Mouse (Mus musculus) adrenal gland (tissue): ENCODE data around the gene 1700029P11Rik.

Experiments
- intact Hi-C: fragments of 180-260 bp; cut with DNase I; formaldehyde crosslinking; loops from one replicate; pipeline ENCODE4 v1.15.1; 2025
- long read RNA-seq, 2 experiments: library from polyadenylated mRNA; unstranded; transcript quantifications; one replicate each; pipeline ENCODE4 v2.0.0; 2020; ENCODE audit warnings: borderline replicate concordance in 1 of 2; ENCODE audit not compliant: insufficient replicate concordance in 1 of 2

The 1700029P11Rik gene
- long read RNA-seq, experiment 1, result 0 reads
- long read RNA-seq, experiment 2, result 0 reads

DNA sequence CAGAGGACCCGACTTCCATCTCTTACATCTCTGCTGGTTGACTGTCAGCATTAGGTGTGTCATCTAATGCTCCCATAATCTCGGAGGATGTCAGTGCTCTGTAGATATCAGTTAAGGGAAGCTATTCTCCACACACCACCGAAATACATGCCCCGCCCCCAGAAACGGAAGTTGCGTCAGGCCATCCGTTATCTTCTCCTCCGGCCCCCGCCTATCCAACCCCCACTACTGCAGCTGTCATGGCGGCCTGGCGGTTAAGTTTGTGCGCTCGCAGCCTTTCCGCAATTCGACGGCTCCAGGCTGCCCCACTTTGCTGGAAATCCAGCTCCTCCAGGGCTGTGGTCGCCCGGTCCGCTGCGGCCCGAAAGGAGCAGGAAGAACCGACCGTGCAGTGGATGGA is at the start of gene 1700029P11Rik:
1700029P11Rik (plus strand) TSS at position 220 of the 400 bp plus-strand sequence.
- intact Hi-C loops, result no loop called here

GRCm38 (mm10) chr15:81932951-81933470 is 47.3 kb upstream of the 1700029P11Rik start:
- intact Hi-C loops, result no loop called here

DNA sequence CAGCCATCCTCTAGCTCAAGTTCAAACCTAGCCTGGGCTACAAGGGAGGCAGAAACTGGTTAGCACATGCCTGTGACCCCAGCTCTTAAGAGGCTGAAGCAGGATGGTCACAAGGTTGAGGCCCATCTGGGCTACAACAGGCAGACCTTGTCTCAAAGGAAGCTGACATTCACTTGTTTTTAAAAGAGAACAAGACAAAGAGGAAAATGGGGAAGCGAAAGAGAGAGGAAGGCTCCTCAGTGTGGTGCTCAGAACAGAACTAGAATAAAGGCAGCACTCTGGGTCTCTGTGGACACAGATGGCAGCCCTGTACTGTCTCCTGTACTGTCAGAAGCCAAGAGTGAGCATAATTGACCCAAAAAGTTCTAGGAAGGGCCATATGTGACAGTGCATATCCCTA is 46.4 kb upstream of the 1700029P11Rik start:
- intact Hi-C loops, result no loop called here

GRCm38 (mm10) chr15:81935869-81936637 is 44.3 kb upstream of the 1700029P11Rik start:
- intact Hi-C loops, result no loop called here

GRCm38 (mm10) chr15:81936679-81937078 is 43.7 kb upstream of the 1700029P11Rik start, which contains the start of gene Csdc2:
Gene Csdc2 (plus strand): TSS chr15:81936759.
- intact Hi-C loops, result no loop called here

- intact Hi-C loops, result no loop called here
These were observed 43.0 kb upstream of the 1700029P11Rik start for GRCm38 (mm10) chr15:81937098-81937972.

- intact Hi-C loops, result loop anchor here (1.0 kb wide), 1 partner anchor 51 kb away; no protein-coding TSS in a partner anchor
These were observed 42.1 kb upstream of the 1700029P11Rik start for GRCm38 (mm10) chr15:81938246-81938645.

DNA sequence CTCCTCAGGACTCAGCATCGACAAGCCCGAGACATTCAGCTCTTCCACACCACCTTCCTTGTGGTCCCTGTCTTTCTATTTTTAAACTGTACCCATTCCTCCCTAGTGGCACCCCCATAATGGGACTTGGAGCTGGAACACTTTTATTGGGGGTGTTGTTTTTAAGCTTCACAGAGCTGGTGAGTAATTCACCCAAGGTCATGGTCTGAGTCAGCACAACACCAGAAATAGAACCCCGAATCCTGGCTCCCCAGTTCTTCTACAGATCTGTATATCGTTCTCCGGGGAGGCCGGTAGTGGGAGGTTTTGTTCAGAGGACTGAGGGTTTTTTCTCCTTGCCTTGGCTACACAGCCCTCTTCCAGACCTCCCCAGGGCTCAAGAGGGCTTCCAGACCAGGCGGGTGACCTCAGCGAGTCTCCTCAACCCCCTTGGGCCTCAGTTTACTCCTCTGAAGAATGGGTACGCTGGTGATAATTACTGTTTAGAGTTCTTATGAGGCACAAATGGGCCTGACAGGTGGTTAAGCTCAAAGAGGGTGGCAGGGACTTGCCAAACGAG is 41.1 kb upstream of the 1700029P11Rik start:
- intact Hi-C loops, result no loop called here

- intact Hi-C loops, result no loop called here
These were observed 40.6 kb upstream of the 1700029P11Rik start for GRCm38 (mm10) chr15:81939774-81940173.

DNA sequence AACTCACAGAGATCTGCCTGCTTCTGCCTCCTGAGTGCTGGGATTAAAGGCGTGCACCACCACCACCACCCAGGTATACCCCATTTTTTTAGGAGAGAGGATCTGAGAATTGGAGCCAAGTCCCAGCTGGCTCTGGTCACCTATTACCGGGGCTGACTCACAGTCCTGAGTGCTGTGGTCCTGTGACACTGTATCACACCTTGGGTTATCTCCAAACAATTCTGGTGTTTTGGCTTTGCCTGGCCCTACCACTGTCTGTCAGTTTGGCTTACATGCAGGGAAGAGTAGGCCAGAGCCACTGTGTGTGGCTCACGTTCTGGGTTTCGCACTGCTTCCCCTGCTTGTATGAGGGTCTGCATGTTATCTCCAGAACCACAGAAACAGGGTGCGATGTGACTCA is 40.1 kb upstream of the 1700029P11Rik start:
- intact Hi-C loops, result no loop called here

- intact Hi-C loops, result no loop called here
These were observed 39.3 kb upstream of the 1700029P11Rik start for GRCm38 (mm10) chr15:81941010-81941409.

- intact Hi-C loops, result no loop called here
These were observed 37.1 kb upstream of the 1700029P11Rik start for GRCm38 (mm10) chr15:81943176-81943749.

DNA sequence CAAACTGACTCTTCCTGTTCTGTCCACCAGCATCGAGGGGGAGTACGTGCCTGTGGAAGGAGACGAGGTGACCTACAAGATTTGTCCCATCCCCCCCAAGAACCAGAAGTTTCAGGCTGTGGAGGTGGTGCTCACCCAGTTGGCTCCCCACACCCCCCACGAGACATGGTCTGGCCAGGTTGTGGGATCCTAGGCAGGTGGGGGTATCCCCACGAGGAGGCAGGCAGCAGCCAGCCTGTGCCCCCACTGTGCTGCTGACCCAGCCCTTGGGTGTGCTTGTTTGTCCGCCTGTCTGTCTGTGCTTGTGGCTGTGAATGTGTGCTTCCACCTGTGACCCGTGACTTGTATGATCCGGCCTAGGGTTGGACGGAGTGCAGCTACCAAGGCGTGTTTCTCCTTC is 31.3 kb upstream of the 1700029P11Rik start:
- intact Hi-C loops, result no loop called here

DNA sequence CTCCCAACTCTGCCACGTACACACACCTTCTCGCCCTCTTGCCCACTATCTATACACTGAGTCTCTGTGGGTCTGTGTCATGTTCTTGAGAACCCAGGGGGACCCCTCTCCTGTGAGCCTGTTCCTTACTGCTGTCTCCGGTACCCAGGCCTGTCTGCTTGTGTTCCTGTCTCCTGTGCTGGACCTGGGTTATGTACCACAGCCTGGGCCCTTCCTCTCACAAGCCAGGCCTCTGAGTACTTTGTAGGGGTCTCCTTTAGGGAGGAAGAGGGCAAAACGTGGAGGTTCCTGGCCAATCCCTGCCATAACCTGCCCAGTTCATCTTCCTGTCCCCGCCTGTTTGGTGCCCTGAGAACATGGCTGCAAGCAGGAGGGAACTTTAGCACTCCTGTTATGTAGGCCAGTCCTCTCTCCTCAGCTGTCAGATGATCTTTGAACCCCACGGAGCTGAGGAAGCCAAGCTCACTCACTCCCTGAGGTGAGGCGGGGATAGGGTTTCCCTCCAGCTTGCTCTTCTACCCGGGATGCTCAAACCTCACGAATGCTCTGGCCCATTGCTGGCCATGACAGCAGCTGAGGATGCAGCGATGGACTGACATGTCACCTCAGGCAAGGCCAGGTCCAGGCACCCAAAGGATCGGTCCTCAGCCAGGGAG is 30.7 kb upstream of the 1700029P11Rik start:
- intact Hi-C loops, result no loop called here

DNA sequence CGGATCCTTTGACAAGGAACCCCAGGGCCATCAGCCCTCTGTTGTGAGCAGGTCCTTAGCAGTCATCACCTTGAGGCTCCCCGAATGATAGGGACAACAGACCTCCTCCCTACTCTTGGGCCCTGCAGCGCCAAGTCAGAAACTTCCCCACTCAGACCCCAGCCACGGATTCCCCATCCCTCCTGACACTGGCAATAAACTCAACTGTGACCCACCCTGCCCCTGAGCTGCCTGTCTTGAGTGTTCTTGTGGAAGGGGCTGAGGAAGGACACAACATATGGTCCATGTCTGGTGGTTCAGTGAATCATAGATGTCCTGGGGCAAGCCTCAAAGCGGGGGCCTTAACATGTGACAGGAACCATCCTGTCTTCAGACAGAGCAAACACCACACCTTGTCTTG is 29.6 kb upstream of the 1700029P11Rik start:
- intact Hi-C loops, result no loop called here

DNA sequence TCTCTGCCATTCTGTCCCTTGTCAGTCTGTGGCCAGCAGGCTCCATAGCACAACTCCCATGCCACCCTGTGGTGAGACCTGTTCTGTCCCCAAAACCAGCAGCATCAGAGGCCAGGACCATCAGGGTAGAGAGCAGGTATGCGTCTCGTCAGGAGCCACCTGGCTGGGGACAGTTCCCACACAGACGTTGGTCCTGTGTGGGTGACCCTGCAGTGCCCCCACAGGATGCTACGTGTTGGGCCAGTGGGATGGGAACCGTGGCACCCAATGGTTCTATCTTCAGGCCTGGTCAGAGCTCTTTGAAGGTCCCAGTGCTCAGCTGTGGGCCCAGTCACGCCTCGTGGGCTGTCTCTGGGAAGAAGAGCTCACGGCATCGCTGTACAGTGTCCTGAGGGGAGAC is 29.2 kb upstream of the 1700029P11Rik start:
- intact Hi-C loops, result no loop called here

DNA sequence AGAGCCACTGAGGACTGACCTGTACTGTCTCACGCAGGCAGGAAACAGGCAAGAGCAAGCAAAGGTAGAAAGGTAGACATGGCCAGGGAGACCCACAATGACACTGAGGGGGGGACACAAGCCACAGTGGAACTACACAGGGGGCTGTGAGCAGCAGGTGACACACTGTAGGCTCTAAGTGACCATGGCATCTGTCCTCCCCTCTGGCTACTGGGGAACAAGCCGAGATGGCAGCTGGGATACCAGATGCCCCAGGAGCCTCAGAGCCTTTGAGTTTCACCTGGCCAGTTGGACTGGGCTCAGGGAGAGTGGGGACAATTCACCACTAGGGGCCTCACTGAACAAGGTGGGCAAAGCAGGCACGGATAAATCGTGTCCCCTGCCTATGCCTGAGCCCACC is 28.0 kb upstream of the 1700029P11Rik start:
- intact Hi-C loops, result no loop called here

DNA sequence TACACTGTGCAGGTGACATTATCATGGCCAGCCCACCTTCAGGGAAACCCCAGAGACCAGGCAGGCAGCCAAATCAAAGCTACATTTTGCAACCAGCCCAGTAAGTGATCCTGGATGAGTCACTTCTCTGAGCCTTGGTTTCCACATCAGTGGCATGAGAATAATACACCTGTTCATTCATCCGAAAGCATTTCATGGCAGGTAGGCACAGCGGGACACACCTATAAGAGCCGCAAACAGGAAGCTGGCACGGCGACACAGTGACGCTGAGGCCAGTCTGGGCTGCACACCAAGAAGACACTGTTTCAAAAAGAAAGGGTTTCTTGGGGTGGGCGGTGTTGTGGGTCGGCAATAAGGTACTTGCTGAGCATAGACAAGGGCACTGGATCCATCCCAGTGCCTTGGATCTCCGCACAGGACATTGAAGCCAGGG is 26.2 kb upstream of the 1700029P11Rik start:
- intact Hi-C loops, result no loop called here

DNA sequence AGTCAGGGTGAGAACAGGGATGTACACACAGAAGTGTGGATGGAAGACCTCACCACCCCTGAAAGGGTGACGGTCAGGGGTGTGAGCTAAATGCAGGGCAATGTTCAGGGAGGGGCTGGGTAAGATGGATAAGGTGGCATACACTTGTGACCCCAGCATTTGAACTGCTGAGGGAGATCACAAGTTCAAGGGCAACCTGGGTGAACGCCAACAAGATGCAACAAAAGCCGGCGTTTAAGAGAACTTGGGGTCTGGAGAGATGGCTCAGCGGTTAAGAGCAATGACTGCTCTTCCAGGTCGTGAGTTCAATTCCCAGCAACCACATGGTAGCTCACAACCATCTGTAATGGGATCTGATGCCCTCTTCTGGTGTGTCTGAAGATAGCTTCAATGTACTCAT is 25.6 kb upstream of the 1700029P11Rik start:
- intact Hi-C loops, result loop anchor here (5.0 kb wide), 1 partner anchor 83 kb away; no protein-coding TSS in a partner anchor

GRCm38 (mm10) chr15:81955414-81955813 is 24.9 kb upstream of the 1700029P11Rik start:
- intact Hi-C loops, result loop anchor here (5.0 kb wide), 1 partner anchor 82 kb away; no protein-coding TSS in a partner anchor
